Mouse (Mus musculus) heart, postnatal 0 days (tissue): Measurements from ENCODE around the gene Tmem126b. TPM values are rescaled to one million over a fixed set of nuclear protein-coding genes. Genes with fewer than 3 reads are reported as not detected.
A peak's percentile ranks its signal among the peaks of the same experiment; 100 is the strongest.

Experiments
- ATAC-seq: fragments of 200-750 bp; cut with Nextera tagmentation; 2 replicates; pipeline ENCODE4 v1.8.0; 2017; ENCODE audit warnings: low read depth, moderate number of reproducible peaks, moderate library complexity; ENCODE audit not compliant: insufficient read depth
- DNase-seq: peaks from one replicate; pipeline ENCODE4 v3.0.0-alpha.2; 2016; ENCODE audit warnings: low spot score
- H3K27ac ChIP-seq: fragments of 300-500 bp; sonication (generic); 2 replicates; pipeline ENCODE4 v1.5.1; 2014; ENCODE audit warnings: low read depth, mild to moderate bottlenecking
- H3K27me3 ChIP-seq: fragments of 300-500 bp; sonication (generic); 2 replicates; pipeline ENCODE4 v1.6.1; 2014; ENCODE audit warnings: low read length, mixed read lengths; ENCODE audit not compliant: control insufficient read depth, insufficient read depth
- H3K36me3 ChIP-seq: fragments of 300-500 bp; sonication (generic); replicated peaks from 2 replicates; pipeline ENCODE4 v1.6.1; 2014; ENCODE audit warnings: low read length, mixed read lengths; ENCODE audit not compliant: control insufficient read depth, insufficient read depth
- H3K4me1 ChIP-seq: fragments of 300-500 bp; sonication (generic); 2 replicates; pipeline ENCODE4 v1.6.1; 2014; ENCODE audit warnings: antibody characterized with exemption; ENCODE audit not compliant: control insufficient read depth, insufficient read depth
- H3K4me2 ChIP-seq: fragments of 300-500 bp; sonication (generic); 2 replicates; pipeline ENCODE4 v1.6.1; 2014; ENCODE audit warnings: low read depth, mild to moderate bottlenecking, low read length, moderate library complexity
- H3K4me3 ChIP-seq: fragments of 300-500 bp; sonication (generic); 2 replicates; pipeline ENCODE4 v1.5.1; 2014; ENCODE audit warnings: low read depth, low read length
- H3K9ac ChIP-seq: fragments of 300-500 bp; sonication (generic); replicated peaks from 2 replicates; pipeline ENCODE4 v1.6.1; 2014; ENCODE audit warnings: low read depth, low read length, mixed read lengths
- H3K9me3 ChIP-seq: fragments of 300-500 bp; sonication (generic); replicated peaks from 2 replicates; pipeline ENCODE4 v1.6.1; 2016; ENCODE audit warnings: low read length; ENCODE audit not compliant: control insufficient read depth
- CTCF ChIP-seq: IDR thresholded peaks from 2 replicates; pipeline ENCODE4 v1.5.1; 2016; ENCODE audit warnings: antibody characterized with exemption, control low read depth, low read depth
- EP300 ChIP-seq: IDR thresholded peaks from 2 replicates; pipeline ENCODE4 v1.6.1; 2016; ENCODE audit warnings: antibody characterized with exemption, low read depth
- WGBS: fragments of 180-500 bp; shearing (Covaris S2); extraction: QIAGEN DNeasy Blood & Tissue Kit; methylation state at CpG from one replicate; pipeline ENCODE4 v1.1.7; 2014; 5-methylcytosine and 5-hydroxymethylcytosine counted together
- polyA plus RNA-seq: library from polyadenylated mRNA; unstranded; fragments of >200 nt; fragmentation: Nextera tagmentation; extraction: Ambion mirVana; gene quantifications from 2 replicates; pipeline ENCODE4 v1.2.1, GENCODE M21; 2015
- total RNA-seq: library from RNA; depleted of rRNA; stranded (reverse); fragments of >200 nt; gene quantifications from 2 replicates; pipeline ENCODE4 v1.2.3, GENCODE M21; 2014; ENCODE audit warnings: low replicate concordance

Tmem126b gene
- total and polyA plus RNA-seq, 2 experiments from 2014 or later: 12.7 to 30.6 TPM

- Histone ChIP-seq H3K9me3 (no peaks in the 10 kb centered on the region), H3K4me3 (no peak overlapping the region), H3K4me2 (no peak overlapping the region), H3K36me3 (peaks cover 24% of the 10 kb centered on the region), H3K27ac (no peak overlapping the region), H3K9ac (no peak overlapping the region), H3K27me3 (0 out of 2 replicates have a peak, but pooled peaks cover 3% of the 10 kb centered on the region), H3K4me1 (peaks cover 19% of the 10 kb centered on the region)
- WGBS: 45% methylated on average over 2 of the region's 2 CpGs
- ATAC-seq (no peak), DNase-seq (no peak)
- TF ChIP-seq CTCF (no peak), EP300 (no peak)
Observed at GRCm38 (mm10) chr7:90473511-90473910, 2.3 kb downstream of the Tmem126b start.

- no peak for TF ChIP-seq CTCF
- no peak for TF ChIP-seq EP300
- Histone ChIP-seq H3K9me3 (no peaks in the 10 kb centered on the region), H3K4me3 (no peak overlapping the region), H3K4me2 (no peak overlapping the region), H3K36me3 (no peaks in the 10 kb centered on the region), H3K27me3 (no peaks in the 10 kb centered on the region), H3K9ac (no peak overlapping the region), H3K4me1 (peaks cover 9% of the 10 kb centered on the region; the same call in 1 of the 2 replicates), H3K27ac (no peak overlapping the region)
- WGBS: 83% methylated on average over 5 of the region's 5 CpGs
- ATAC-seq (no peak), DNase-seq (no peak)
Observed at GRCm38 (mm10) chr7:90461441-90461840, 14.4 kb downstream of the Tmem126b start.

GRCm38 (mm10) chr7:90460930-90461329 lies 14.9 kb downstream of the Tmem126b start:
- 16% methylated on average over 14 of the region's 14 CpGs for WGBS
- Histone ChIP-seq H3K4me1 (peaks cover 14% of the 10 kb centered on the region; the same call in 1 of the 2 replicates), H3K27ac (no peak overlapping the region), H3K4me3 (no peak overlapping the region), H3K36me3 (no peaks in the 10 kb centered on the region), H3K9me3 (no peaks in the 10 kb centered on the region), H3K27me3 (no peaks in the 10 kb centered on the region), H3K9ac (no peak overlapping the region), H3K4me2 (peak overlapping the region; percentile 16; the same call in 1 of the 2 replicates)
- DNase-seq (no peak), ATAC-seq (no peak)
- 0 out of 2 replicates have a peak, but pooled peaks have one; percentile 18 for TF ChIP-seq CTCF
- no peak for TF ChIP-seq EP300

GRCm38 (mm10) chr7:90460330-90460729 lies 15.5 kb downstream of the Tmem126b start:
- no peak overlapping the region for H3K27ac ChIP-seq
- ATAC-seq (no peak), DNase-seq (no peak)
- peaks cover 18% of the 10 kb centered on the region; the same call in 1 of the 2 replicates for H3K4me1 ChIP-seq
- H3K9me3 ChIP-seq: no peaks in the 10 kb centered on the region
- H3K4me2 ChIP-seq: no peak overlapping the region
- H3K27me3 ChIP-seq: no peaks in the 10 kb centered on the region
- H3K4me3 ChIP-seq: no peak overlapping the region
- no peaks in the 10 kb centered on the region for H3K36me3 ChIP-seq
- H3K9ac ChIP-seq: no peak overlapping the region
- 29% methylated on average over 10 of the region's 10 CpGs for WGBS
- no peak for TF ChIP-seq CTCF
- TF ChIP-seq EP300: no peak

- Histone ChIP-seq H3K4me2 (peak overlapping the region; percentile 80), H3K27me3 (no peaks in the 10 kb centered on the region), H3K9ac (peak overlapping the region; percentile 82), H3K4me1 (peaks cover 18% of the 10 kb centered on the region; the same call in 1 of the 2 replicates), H3K27ac (peak overlapping the region; percentile 97), H3K4me3 (peak overlapping the region; percentile 94), H3K9me3 (no peaks in the 10 kb centered on the region), H3K36me3 (peaks cover 15% of the 10 kb centered on the region; the same call in 1 of the 2 replicates)
- TF ChIP-seq EP300 (no peak), CTCF (peak; percentile 18)
- 8% methylated on average over 10 of the region's 10 CpGs for WGBS
- ATAC-seq: peak; percentile 52
- DNase-seq: peak; percentile 21
Observed at GRCm38 (mm10) chr7:90457517-90457916, 18.3 kb downstream of the Tmem126b start.

GRCm38 (mm10) chr7:90456845-90457468 lies 18.8 kb downstream of the Tmem126b start, which contains the start of gene Tmem126a:
Tmem126a (minus strand) TSS chr7:90457229.
- DNase-seq (peak; percentile 95), ATAC-seq (peak; percentile 97)
- Histone ChIP-seq H3K9ac (peak within 1 kb of the TSS; percentile 82), H3K27ac (peak within 1 kb of the TSS; percentile 97), H3K4me3 (peak within 1 kb of the TSS; percentile 94), H3K4me1 (peaks cover 18% of the 10 kb centered on the region; the same call in 1 of the 2 replicates), H3K27me3 (no peaks in the 10 kb centered on the region), H3K36me3 (peaks cover 20% of the 10 kb centered on the region), H3K9me3 (no peaks in the 10 kb centered on the region), H3K4me2 (peak within 1 kb of the TSS; percentile 80)
- WGBS: under 1% methylated on average over 41 of the region's 41 CpGs
- TF ChIP-seq CTCF: peak; percentile 33; the same call in 1 of the 2 replicates
- no peak; the same call in 1 of the 2 replicates for TF ChIP-seq EP300
